Mouse (Mus musculus) megakaryocyte, embryonic 14.5 days (primary cell): ENCODE data around the gene Rbms3.

Experiments used
- FLI1 ChIP-seq: IDR thresholded peaks from 2 replicates; pipeline ENCODE4 v1.6.1; 2012; ENCODE audit warnings: low read length, inconsistent platforms, mixed read lengths
- GATA1 ChIP-seq: IDR thresholded peaks from 3 replicates; pipeline ENCODE4 v1.6.1; 2012; ENCODE audit warnings: mixed read lengths, low read length, inconsistent platforms, borderline replicate concordance

DNA sequence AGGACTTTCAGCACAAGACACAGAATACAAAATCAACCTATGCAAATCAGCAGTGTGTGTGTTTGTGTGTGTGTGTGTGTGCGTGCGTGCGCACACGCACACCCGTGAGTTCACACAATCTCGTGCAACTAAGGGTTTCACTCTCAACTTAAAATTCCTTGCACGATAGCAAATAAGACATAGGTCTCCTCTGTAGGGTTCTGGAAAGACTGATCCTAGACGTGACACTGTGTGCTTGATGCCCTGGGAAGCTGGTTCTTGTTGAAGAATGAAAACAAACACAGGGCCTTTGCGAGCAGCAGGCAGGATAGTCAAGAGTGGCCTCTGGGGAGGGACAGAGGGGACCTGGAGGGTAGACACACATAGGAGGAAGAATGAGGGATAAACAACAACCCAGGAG is 544.0 kb downstream of the Rbms3 start:
- TF ChIP-seq GATA1: no peak
- no peak for TF ChIP-seq FLI1
